Mouse (Mus musculus) stomach, embryonic 15.5 days (tissue): ENCODE results near the gene Slc30a7. TPM values are rescaled to one million over a fixed set of nuclear protein-coding genes. Genes with fewer than 3 reads are reported as not detected.

ENCODE experiments used
- ATAC-seq: fragments of 200-750 bp; cut with Nextera tagmentation; 2 replicates; pipeline ENCODE4 v1.8.0; 2017; ENCODE audit warnings: low read depth, moderate number of reproducible peaks, moderate TSS enrichment; ENCODE audit not compliant: insufficient read depth, low FRiP score
- H3K27ac ChIP-seq: fragments of 300-500 bp; sonication (generic); 2 replicates; pipeline ENCODE4 v1.5.1; 2015; ENCODE audit warnings: mild to moderate bottlenecking, inconsistent platforms
- H3K27me3 ChIP-seq: fragments of 300-500 bp; sonication (generic); replicated peaks from 2 replicates; pipeline ENCODE4 v1.6.1; 2015; ENCODE audit warnings: inconsistent platforms
- H3K36me3 ChIP-seq: fragments of 300-500 bp; sonication (generic); 2 replicates; pipeline ENCODE4 v1.6.1; 2015; ENCODE audit warnings: inconsistent platforms
- H3K4me1 ChIP-seq: fragments of 300-500 bp; sonication (generic); 2 replicates; pipeline ENCODE4 v1.6.1; 2015; ENCODE audit warnings: inconsistent platforms
- H3K4me2 ChIP-seq: fragments of 300-500 bp; sonication (generic); 2 replicates; pipeline ENCODE4 v1.6.1; 2015; ENCODE audit warnings: mild to moderate bottlenecking, inconsistent platforms
- H3K4me3 ChIP-seq: fragments of 300-500 bp; sonication (generic); replicated peaks from 2 replicates; pipeline ENCODE4 v1.5.1; 2015; ENCODE audit warnings: inconsistent platforms
- H3K9ac ChIP-seq: fragments of 300-500 bp; sonication (generic); 2 replicates; pipeline ENCODE4 v1.6.1; 2015; ENCODE audit warnings: inconsistent platforms
- H3K9me3 ChIP-seq: fragments of 300-500 bp; sonication (generic); 2 replicates; pipeline ENCODE4 v1.6.1; 2016; ENCODE audit warnings: inconsistent platforms
- WGBS: fragments of 180-500 bp; shearing (Covaris S2); methylation state at CpG from one replicate; pipeline ENCODE4 v1.1.7; 2015; 5-methylcytosine and 5-hydroxymethylcytosine counted together
- polyA plus RNA-seq: library from polyadenylated mRNA; unstranded; fragments of >200 nt; fragmentation: Nextera tagmentation; extraction: Ambion mirVana; gene quantifications from 2 replicates; pipeline ENCODE4 v1.2.1, GENCODE M21; 2015

Gene Slc30a7
- polyA plus RNA-seq, 1 experiment from 2014 or later, result 42.5 TPM

GRCm38 (mm10) chr3:115985183-115985892 is 21.9 kb downstream of the Slc30a7 start:
- ATAC-seq, result no peak
- Histone ChIP-seq H3K4me3 (no peak overlapping the region), H3K4me1 (no peaks in the 10 kb centered on the region), H3K36me3 (peaks cover 16% of the 10 kb centered on the region), H3K27ac (no peak overlapping the region), H3K4me2 (no peak overlapping the region), H3K9me3 (no peaks in the 10 kb centered on the region), H3K9ac (no peak overlapping the region), H3K27me3 (no peaks in the 10 kb centered on the region)
- WGBS, result 66% methylated on average over 9 of the region's 9 CpGs

GRCm38 (mm10) chr3:115984653-115985052 is 22.6 kb downstream of the Slc30a7 start:
- H3K27me3 ChIP-seq, result no peaks in the 10 kb centered on the region
- no peak for ATAC-seq
- 93% methylated on average over 9 of the region's 9 CpGs for WGBS
- no peak overlapping the region for H3K4me2 ChIP-seq
- H3K27ac ChIP-seq, result no peak overlapping the region
- H3K4me1 ChIP-seq, result no peaks in the 10 kb centered on the region
- H3K36me3 ChIP-seq, result peaks cover 14% of the 10 kb centered on the region
- no peak overlapping the region for H3K9ac ChIP-seq
- H3K9me3 ChIP-seq, result no peaks in the 10 kb centered on the region
- H3K4me3 ChIP-seq, result no peak overlapping the region

- no peaks in the 10 kb centered on the region for H3K27me3 ChIP-seq
- H3K9ac ChIP-seq, result no peak overlapping the region
- H3K36me3 ChIP-seq, result peaks cover 14% of the 10 kb centered on the region
- H3K4me3 ChIP-seq, result no peak overlapping the region
- no peak overlapping the region for H3K4me2 ChIP-seq
- no peak overlapping the region for H3K27ac ChIP-seq
- no peaks in the 10 kb centered on the region for H3K4me1 ChIP-seq
- no peak for ATAC-seq
- WGBS, result 94% methylated on average over 8 of the region's 8 CpGs
- H3K9me3 ChIP-seq, result no peaks in the 10 kb centered on the region
These were observed 24.0 kb downstream of the Slc30a7 start for GRCm38 (mm10) chr3:115983217-115983616.

- no peaks in the 10 kb centered on the region for H3K4me1 ChIP-seq
- no peak overlapping the region for H3K9ac ChIP-seq
- WGBS, result 33% methylated on average over 1 of the region's 1 CpGs
- H3K27me3 ChIP-seq, result no peaks in the 10 kb centered on the region
- ATAC-seq, result no peak
- no peak overlapping the region for H3K27ac ChIP-seq
- peaks cover 22% of the 10 kb centered on the region for H3K36me3 ChIP-seq
- no peaks in the 10 kb centered on the region for H3K9me3 ChIP-seq
- no peak overlapping the region for H3K4me3 ChIP-seq
- no peak overlapping the region for H3K4me2 ChIP-seq
These were observed 28.2 kb downstream of the Slc30a7 start for GRCm38 (mm10) chr3:115979000-115979399.

GRCm38 (mm10) chr3:115974995-115975394 is 32.2 kb downstream of the Slc30a7 start:
- no peak overlapping the region for H3K4me3 ChIP-seq
- no peaks in the 10 kb centered on the region for H3K27me3 ChIP-seq
- no peak for ATAC-seq
- H3K4me2 ChIP-seq, result no peak overlapping the region
- WGBS, result 96% methylated on average over 10 of the region's 10 CpGs
- no peak overlapping the region for H3K27ac ChIP-seq
- H3K36me3 ChIP-seq, result peaks cover 18% of the 10 kb centered on the region
- H3K9me3 ChIP-seq, result no peaks in the 10 kb centered on the region
- no peak overlapping the region for H3K9ac ChIP-seq
- H3K4me1 ChIP-seq, result no peaks in the 10 kb centered on the region

- peaks cover 18% of the 10 kb centered on the region for H3K36me3 ChIP-seq
- WGBS, result 85% methylated on average over 6 of the region's 6 CpGs
- no peaks in the 10 kb centered on the region for H3K4me1 ChIP-seq
- H3K9me3 ChIP-seq, result no peaks in the 10 kb centered on the region
- H3K9ac ChIP-seq, result no peak overlapping the region
- H3K4me2 ChIP-seq, result no peak overlapping the region
- H3K27me3 ChIP-seq, result no peaks in the 10 kb centered on the region
- ATAC-seq, result no peak
- no peak overlapping the region for H3K27ac ChIP-seq
- no peak overlapping the region for H3K4me3 ChIP-seq
These were observed 33.0 kb downstream of the Slc30a7 start for GRCm38 (mm10) chr3:115974228-115974627.

GRCm38 (mm10) chr3:115971891-115972646 is 35.1 kb downstream of the Slc30a7 start:
- H3K4me2 ChIP-seq, result no peak overlapping the region
- H3K36me3 ChIP-seq, result peaks cover 15% of the 10 kb centered on the region
- no peaks in the 10 kb centered on the region for H3K9me3 ChIP-seq
- ATAC-seq, result no peak
- no peaks in the 10 kb centered on the region for H3K27me3 ChIP-seq
- H3K4me3 ChIP-seq, result no peak overlapping the region
- no peak overlapping the region for H3K27ac ChIP-seq
- H3K9ac ChIP-seq, result no peak overlapping the region
- no peaks in the 10 kb centered on the region for H3K4me1 ChIP-seq
- WGBS, result 92% methylated on average over 14 of the region's 14 CpGs

GRCm38 (mm10) chr3:115971045-115971785 is 36.0 kb downstream of the Slc30a7 start:
- no peak for ATAC-seq

GRCm38 (mm10) chr3:115968745-115969530 is 38.3 kb downstream of the Slc30a7 start:
- WGBS, result 84% methylated on average over 10 of the region's 10 CpGs
- no peaks in the 10 kb centered on the region for H3K4me1 ChIP-seq
- ATAC-seq, result no peak
- no peak overlapping the region for H3K9ac ChIP-seq
- H3K4me3 ChIP-seq, result no peak overlapping the region
- no peak overlapping the region for H3K27ac ChIP-seq
- H3K36me3 ChIP-seq, result peaks cover 7% of the 10 kb centered on the region
- H3K4me2 ChIP-seq, result no peak overlapping the region
- H3K9me3 ChIP-seq, result no peaks in the 10 kb centered on the region
- no peaks in the 10 kb centered on the region for H3K27me3 ChIP-seq

More at GRCm38 (mm10) chr3:115971045-115971785, 36.0 kb downstream of the Slc30a7 start:
- Histone ChIP-seq H3K9me3 (no peaks in the 10 kb centered on the region), H3K4me3 (no peak overlapping the region), H3K36me3 (peaks cover 12% of the 10 kb centered on the region), H3K27ac (no peak overlapping the region), H3K27me3 (no peaks in the 10 kb centered on the region), H3K4me2 (no peak overlapping the region), H3K4me1 (no peaks in the 10 kb centered on the region), H3K9ac (no peak overlapping the region)
- 92% methylated on average over 20 of the region's 20 CpGs for WGBS

GRCm38 (mm10) chr3:115964071-115964470 is 43.1 kb downstream of the Slc30a7 start:
- 88% methylated on average over 5 of the region's 5 CpGs for WGBS
- Histone ChIP-seq H3K27me3 (no peaks in the 10 kb centered on the region), H3K4me3 (no peak overlapping the region), H3K9ac (no peak overlapping the region), H3K36me3 (peaks cover 4% of the 10 kb centered on the region; the same call in 1 of the 2 replicates), H3K27ac (no peak overlapping the region), H3K9me3 (no peaks in the 10 kb centered on the region), H3K4me1 (no peaks in the 10 kb centered on the region), H3K4me2 (no peak overlapping the region)
- ATAC-seq, result no peak

- ATAC-seq, result no peak
These were observed 43.6 kb downstream of the Slc30a7 start for GRCm38 (mm10) chr3:115963597-115963996.

More at GRCm38 (mm10) chr3:115963597-115963996, 43.6 kb downstream of the Slc30a7 start:
- no peak overlapping the region for H3K4me2 ChIP-seq
- H3K27ac ChIP-seq, result no peak overlapping the region
- H3K4me3 ChIP-seq, result no peak overlapping the region
- H3K27me3 ChIP-seq, result no peaks in the 10 kb centered on the region
- peaks cover 4% of the 10 kb centered on the region; the same call in 1 of the 2 replicates for H3K36me3 ChIP-seq
- 95% methylated on average over 1 of the region's 1 CpGs for WGBS
- no peak overlapping the region for H3K9ac ChIP-seq
- H3K4me1 ChIP-seq, result no peaks in the 10 kb centered on the region
- no peaks in the 10 kb centered on the region for H3K9me3 ChIP-seq
